In genomic region chr4:132181721-132182658, GRCm38 (mm10) we compare ENCODE assay signal across 12 mouse cellular contexts. TPM values are rescaled to one million over a fixed set of nuclear protein-coding genes. Genes with fewer than 3 reads are reported as not detected.
DNase-seq lines count a peak whose midpoint lies in the region; ATAC-seq and TF ChIP-seq lines count a peak whose summit lies in the region.
"Had no signal": no experiment of that assay in that cellular context is flagged by ENCODE, and none has a peak within 500 bp of the region (broad histone marks: within the 10 kb centered on the region; RNA-seq: fewer than 3 reads in every experiment).

No protein-coding gene starts in this region.

- no peak overlapping the region for H3K9ac ChIP-seq in liver, adult 2 months (ENCODE audit: low read depth, low read length)
- H3K9ac ChIP-seq: forebrain, embryonic 13.5 days; stomach, embryonic 15.5 days had no signal

- peak; percentile 48 for DNase-seq in liver, adult 2 months (ENCODE audit: extremely low read depth, low read depth, low spot score)
- DNase-seq in liver (no peak), ES-CJ7 (ENCODE audit: low read depth, low spot score) (peak; percentile 43)
- DNase-seq in kidney, postnatal 25 days = peak; percentile 46 to 76
- DNase-seq in neural tube, embryonic 10.5 days (ENCODE audit: extremely low spot score, low spot score) = no peak
- DNase-seq in urinary bladder, postnatal 14 days (ENCODE audit: low spot score) = no peak
- DNase-seq in cerebellum, postnatal 36 days = no peak
- DNase-seq: cerebellum, adult 11-12 months had no signal

- no peak for TF ChIP-seq POLR2A in liver, adult 2 months (IDR thresholded peaks at IDR 0.05; ENCODE audit: extremely low read depth, insufficient read depth, low read length)

- peak; percentile 51 for TF ChIP-seq CTCF in liver, adult 2 months (IDR thresholded peaks at IDR 0.05; ENCODE audit: low read depth, low read length)

- no peak overlapping the region for H3K27ac ChIP-seq in liver, adult 2 months (replicated peaks; ENCODE audit: insufficient read depth, low read depth, low read length)
- H3K27ac ChIP-seq: forebrain, embryonic 13.5 days; stomach, embryonic 15.5 days had no signal

- no peak overlapping the region for H3K4me3 ChIP-seq in liver, adult 2 months (ENCODE audit: insufficient read depth, low read depth, low read length)
- H3K4me3 ChIP-seq: forebrain, embryonic 13.5 days; stomach, embryonic 15.5 days had no signal

- no peaks in the 10 kb centered on the region for H3K79me2 ChIP-seq in liver, adult 2 months (ENCODE audit: control insufficient read depth, insufficient read depth, low read length)

- H3K4me1 ChIP-seq in liver, adult 2 months (ENCODE audit: control insufficient read depth, insufficient read depth, low read length) = no peaks in the 10 kb centered on the region
- H3K4me1 ChIP-seq: forebrain, embryonic 13.5 days; stomach, embryonic 15.5 days had no signal

- 68% methylated on average over 22 of the region's 22 CpGs for WGBS in liver, adult 2 months

- peaks cover 27% of the 10 kb centered on the region for H3K36me3 ChIP-seq in liver, adult 2 months (ENCODE audit: control insufficient read depth, insufficient read depth, low read length)

- ATAC-seq in common myeloid progenitor, adult 5-6 weeks (replicated peaks; ENCODE audit: low read depth, poor library complexity, severe bottlenecking) = 0 out of 2 replicates have a peak, but pooled peaks have one; percentile 19
- ATAC-seq: forebrain, embryonic 13.5 days had no signal

- no peaks in the 10 kb centered on the region for H3K27me3 ChIP-seq in liver, adult 2 months (ENCODE audit: control insufficient read depth, insufficient read depth, low read length)
- H3K27me3 ChIP-seq: forebrain, embryonic 13.5 days; stomach, embryonic 15.5 days had no signal

RNA-seq across cellular contexts. Expression of gene Ythdf2, which starts 30.1 kb away (rescaled TPM):
- total RNA-seq in liver, adult 2 months (2014; rRNA removed) = 11.2 and 13.5 TPM in 2 replicates
- polyA plus RNA-seq in liver, adult 2 months (2012; rRNA removed) = 10.5 and 13.1 TPM in 2 replicates
- 61.5 and 70.9 TPM in 2 replicates for total RNA-seq in common myeloid progenitor, adult 5-6 weeks (2017)

RNA-seq across cellular contexts. Expression of gene Oprd1, which starts 37.7 kb away (rescaled TPM):
- total RNA-seq in liver, adult 2 months (2014; rRNA removed) = not detected in 2 replicates
- polyA plus RNA-seq in liver, adult 2 months (2012; rRNA removed) = 0.02 TPM in 1 of 2 replicates, not detected in the other
- total RNA-seq in common myeloid progenitor, adult 5-6 weeks (2017) = not detected in 2 replicates
- total RNA-seq: megakaryocyte, adult 5-6 weeks had no signal

Comparison
In these comparisons a context has a peak if more than half of its experiments do, and no peak if none do; other contexts are left out.
1. DNase-seq: peak in liver, adult 2 months (single experiment), ES-CJ7 (single experiment) and kidney, postnatal 25 days (2 of 2); none in liver (single experiment), neural tube, embryonic 10.5 days (single experiment), urinary bladder, postnatal 14 days (single experiment) and cerebellum, postnatal 36 days (0 of 2).